Mouse (Mus musculus) bone marrow, adult 2 months (tissue): ENCODE measurements at regions not wholly inside any gene's neighbourhood (a gene's known extent, or its start where the extent isn't known, plus 50 kb on each side); places are given as distances from the start of the nearest gene placed in this dataset.

Experiments used
- CTCF ChIP-seq: fragments of 200-500 bp; IDR thresholded peaks from 2 replicates; pipeline ENCODE4 v1.5.1; 2011; ENCODE audit warnings: low read length, control low read depth; ENCODE audit not compliant: control insufficient read depth, insufficient read depth
- POLR2A ChIP-seq: fragments of 200-500 bp; IDR thresholded peaks from 2 replicates; pipeline ENCODE4 v1.6.1; 2011; ENCODE audit warnings: low read depth, mild to moderate bottlenecking, control low read depth, low read length, borderline replicate concordance; ENCODE audit not compliant: control insufficient read depth

DNA sequence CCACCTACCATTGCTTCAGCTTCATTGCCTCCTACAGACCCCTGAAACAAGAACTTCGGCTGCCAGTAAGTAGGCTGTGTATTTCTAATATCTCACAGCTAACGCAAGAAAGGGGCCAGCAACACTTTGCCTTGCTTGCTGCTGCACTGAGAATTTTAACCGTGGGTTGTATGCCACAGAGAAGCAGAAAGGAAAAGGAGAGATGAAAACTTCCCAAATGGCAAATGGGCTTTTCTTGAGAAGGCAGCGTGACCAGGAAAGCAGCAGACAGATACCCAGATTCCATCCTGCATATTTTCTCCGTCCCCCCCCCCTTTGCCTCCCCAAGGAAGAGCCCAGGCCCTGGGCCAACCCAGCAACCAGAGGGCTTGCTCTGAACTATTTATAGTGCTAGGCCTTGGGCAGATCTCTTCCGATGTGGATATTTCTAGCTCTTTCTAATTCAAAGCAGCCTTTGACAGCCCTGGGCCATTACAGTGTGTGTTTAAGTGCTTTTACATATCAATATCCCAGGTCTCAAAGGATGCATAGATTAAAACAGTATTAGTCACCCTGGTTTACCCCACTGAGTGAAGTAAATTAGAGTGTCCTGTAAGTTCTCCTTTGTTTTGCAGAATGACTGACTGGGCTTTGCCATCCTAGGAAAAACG is 107.0 kb downstream of the Cartpt start:
- TF ChIP-seq POLR2A (no peak), CTCF (no peak)
